Mouse (Mus musculus) B cell, adult 62 days (primary cell): ENCODE measurements around the gene Tapbp. TPM values are rescaled to one million over a fixed set of nuclear protein-coding genes. Genes with fewer than 3 reads are reported as not detected.

Experiments
- total RNA-seq: library from RNA; stranded (reverse); gene quantifications from 4 replicates; pipeline ENCODE4 v1.2.4, GENCODE M21; 2023

Gene Tapbp
- total RNA-seq = 431 to 449 TPM (median 436 TPM) in 4 replicates

GRCm38 (mm10) chr17:33915671-33916250 is at the start of gene Tapbp, which contains the start of gene Zbtb22:
TSS of gene Tapbp (plus strand) at chr17:33915899.
TSS of gene Zbtb22 (plus strand) at chr17:33915904.

GRCm38 (mm10) chr17:33873537-33873936 is 42.2 kb upstream of the Tapbp start, which contains the start of gene Gm7029:
TSS of gene Gm7029 (plus strand) at chr17:33873837.

GRCm38 (mm10) chr17:33890533-33891059 is 25.1 kb upstream of the Tapbp start, which contains the start of gene Kifc1:
TSS of gene Kifc1 (minus strand) at chr17:33890661.

GRCm38 (mm10) chr17:33904835-33905234 is 10.9 kb upstream of the Tapbp start, which contains the start of gene Platr17:
TSS of gene Platr17 (plus strand) at chr17:33905135.

GRCm38 (mm10) chr17:33909077-33909868 is 6.4 kb upstream of the Tapbp start, which contains the start of gene Daxx:
TSS of gene Daxx (plus strand) at chr17:33909414.

GRCm38 (mm10) chr17:33929371-33930279 is 13.9 kb downstream of the Tapbp start, which contains the start of gene Rgl2:
TSS of gene Rgl2 (plus strand) at chr17:33929543.

GRCm38 (mm10) chr17:33940206-33940805 is 24.6 kb downstream of the Tapbp start, which contains the start of the genes Pfdn6 and Wdr46:
TSS of gene Pfdn6 (minus strand) at chr17:33940343.
TSS of gene Wdr46 (plus strand) at chr17:33940660.

GRCm38 (mm10) chr17:33951021-33951946 is 35.6 kb downstream of the Tapbp start, which contains the start of gene B3galt4:
TSS of gene B3galt4 (minus strand) at chr17:33951488.

GRCm38 (mm10) chr17:33955555-33956214 is 40.0 kb downstream of the Tapbp start, which contains the start of the genes Vps52 and Rps18:
TSS of gene Vps52 (plus strand) at chr17:33955812.
TSS of gene Rps18 (minus strand) at chr17:33956001.

Other genes starting within 250 kb of the Tapbp start
- gene Hnrnpm, start 229.0 kb upstream of the Tapbp start, total RNA-seq = 368 to 402 TPM (median 383 TPM) in 4 replicates
- 42.0 to 48.3 TPM (median 44.9 TPM) in 4 replicates for gene March2, start 197.2 kb upstream of the Tapbp start, total RNA-seq
- 193 to 221 TPM (median 217 TPM) in 4 replicates for gene Rab11b, start 155.4 kb upstream of the Tapbp start, total RNA-seq
- gene Angptl4, start 134.1 kb upstream of the Tapbp start, total RNA-seq = 0.42 to 0.43 TPM in 2 of 4 replicates, not detected in the others
- 1.8 to 3.6 TPM (median 2.5 TPM) in 4 replicates for gene Kank3, start 105.4 kb upstream of the Tapbp start, total RNA-seq
- gene Rps28, start 91.3 kb upstream of the Tapbp start, total RNA-seq = 3,326 to 3,462 TPM (median 3,401 TPM) in 4 replicates
- 142 to 168 TPM (median 145 TPM) in 4 replicates for gene Ndufa7, start 91.3 kb upstream of the Tapbp start, total RNA-seq
- 3.6 to 7.8 TPM (median 5.2 TPM) in 4 replicates for gene Cd320, start 72.8 kb upstream of the Tapbp start, total RNA-seq
- not detected in 4 replicates for gene Gm7029, start 42.1 kb upstream of the Tapbp start, total RNA-seq
- 2.4 to 6.4 TPM (median 2.6 TPM) in 4 replicates for gene Kifc1, start 25.2 kb upstream of the Tapbp start, total RNA-seq
- 0.75 to 0.94 TPM in 2 of 4 replicates, not detected in the others for gene Platr17, start 10.8 kb upstream of the Tapbp start, total RNA-seq
- 43.7 to 52.6 TPM (median 49.3 TPM) in 4 replicates for gene Daxx, start 6.5 kb upstream of the Tapbp start, total RNA-seq
- 37.5 to 42.9 TPM (median 39.2 TPM) in 4 replicates for gene Zbtb22, start within 50 bp of the Tapbp start, total RNA-seq
- 169 to 183 TPM (median 181 TPM) in 4 replicates for gene Rgl2, start 13.6 kb downstream of the Tapbp start, total RNA-seq
- gene Pfdn6, start 24.4 kb downstream of the Tapbp start, total RNA-seq = 55.2 to 64.5 TPM (median 58.4 TPM) in 4 replicates
- 37.1 to 42.6 TPM (median 40.1 TPM) in 4 replicates for gene Wdr46, start 24.8 kb downstream of the Tapbp start, total RNA-seq
- gene B3galt4, start 35.6 kb downstream of the Tapbp start, total RNA-seq = 3.9 to 6.1 TPM (median 5.8 TPM) in 4 replicates
- 86.2 to 102 TPM (median 93.0 TPM) in 4 replicates for gene Vps52, start 39.9 kb downstream of the Tapbp start, total RNA-seq
- 1,434 to 1,528 TPM (median 1,474 TPM) in 4 replicates for gene Rps18, start 40.1 kb downstream of the Tapbp start, total RNA-seq
- gene H2-K1, start 84.4 kb downstream of the Tapbp start, total RNA-seq = 2,712 to 3,144 TPM (median 2,852 TPM) in 4 replicates
- gene Ring1, start 108.8 kb downstream of the Tapbp start, total RNA-seq = 31.0 to 45.2 TPM (median 32.4 TPM) in 4 replicates
- 122 to 144 TPM (median 136 TPM) in 4 replicates for gene H2-Ke6, start 112.2 kb downstream of the Tapbp start, total RNA-seq
- 63.8 to 91.4 TPM (median 78.7 TPM) in 4 replicates for gene Slc39a7, start 115.8 kb downstream of the Tapbp start, total RNA-seq
- 106 to 119 TPM (median 119 TPM) in 4 replicates for gene Rxrb, start 115.9 kb downstream of the Tapbp start, total RNA-seq
- gene Col11a2, start 123.5 kb downstream of the Tapbp start, total RNA-seq = 4.3 to 8.8 TPM (median 5.6 TPM) in 4 replicates
- 232 to 249 TPM (median 239 TPM) in 4 replicates for gene H2-Oa, start 176.4 kb downstream of the Tapbp start, total RNA-seq
- 659 to 693 TPM (median 673 TPM) in 4 replicates for gene H2-DMa, start 203.6 kb downstream of the Tapbp start, total RNA-seq
- gene Brd2, start 206.7 kb downstream of the Tapbp start, total RNA-seq = 421 to 508 TPM (median 482 TPM) in 4 replicates
- 1,557 to 1,593 TPM (median 1,583 TPM) in 4 replicates for gene H2-DMb2, start 227.4 kb downstream of the Tapbp start, total RNA-seq
- 718 to 852 TPM (median 762 TPM) in 4 replicates for gene H2-DMb1, start 237.2 kb downstream of the Tapbp start, total RNA-seq